Mouse (Mus musculus) left cerebral cortex, adult 8-10 months (tissue): ENCODE results near the gene Tvp23a. TPM values are rescaled to one million over a fixed set of nuclear protein-coding genes. Genes with fewer than 3 reads are reported as not detected.

Source experiments
- DNase-seq, 2 experiments: peaks; one replicate each; pipeline ENCODE4 v3.0.0; 2022; ENCODE audit warnings: low spot score in 2 of 2
- total RNA-seq, 4 experiments: library from RNA; stranded (reverse); gene quantifications; 2 replicates each; pipeline ENCODE4 v1.2.4; 2022

Gene Tvp23a
- total RNA-seq, 4 experiments from 2014 or later, result 26.6 to 29.9 (median 28.4) TPM

DNA sequence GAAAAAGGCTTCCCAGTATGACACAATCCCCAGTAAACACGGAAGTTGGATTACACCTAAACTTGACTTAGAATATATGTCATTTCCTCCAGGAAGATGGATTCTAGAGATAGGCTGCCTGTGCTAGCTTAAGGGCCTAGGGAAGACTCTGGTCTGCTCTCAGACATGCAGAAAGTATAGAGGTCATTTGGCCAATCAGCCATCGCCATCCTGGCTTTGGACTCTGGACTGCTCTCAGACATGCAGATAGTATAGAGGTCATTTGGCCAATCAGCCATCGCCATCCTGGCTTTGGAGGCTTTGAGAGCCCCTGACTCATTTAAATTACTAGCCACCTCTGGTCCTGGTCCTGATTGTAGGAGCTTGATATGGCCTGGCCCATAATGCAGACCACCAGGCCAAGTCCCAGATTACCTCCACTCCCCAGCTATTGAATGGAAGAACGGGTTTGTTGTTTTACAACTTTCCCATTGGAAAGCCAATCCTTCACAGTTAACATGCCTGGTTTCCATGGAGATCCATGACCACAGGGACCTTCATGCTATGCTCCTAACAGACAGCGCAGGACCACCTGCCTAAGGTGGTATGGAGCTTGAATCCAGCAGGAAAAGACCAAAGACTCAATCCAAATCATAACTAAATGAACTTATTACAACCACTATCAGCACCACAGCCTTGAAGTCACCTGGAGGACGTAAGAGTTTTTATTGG, 6.9 kb upstream of the Tvp23a start:
- DNase-seq, result no peak

DNA sequence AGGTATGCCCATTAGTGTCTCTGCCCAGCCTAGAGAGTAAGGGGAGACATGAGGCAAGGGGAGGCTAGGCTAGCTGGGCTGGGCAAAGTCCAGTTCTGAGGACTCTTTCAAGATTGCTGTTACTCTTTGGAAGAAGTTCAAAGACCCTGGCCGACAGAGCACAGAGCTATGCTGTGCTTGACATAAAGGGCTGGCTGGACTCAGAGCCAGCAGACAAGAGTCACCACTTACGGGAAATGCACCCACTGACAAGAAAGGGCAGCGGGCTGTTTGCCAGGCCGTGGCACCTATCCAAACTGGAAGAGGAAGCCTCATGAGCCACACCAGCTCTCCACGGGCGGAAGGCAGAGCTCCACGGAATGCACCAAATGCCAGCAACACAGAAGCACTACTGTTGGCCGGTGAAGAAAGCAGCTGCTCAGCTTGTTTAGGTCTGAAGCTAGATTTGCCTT, 5.3 kb upstream of the Tvp23a start:
- DNase-seq, result peak; percentile 36 to 38

DNA sequence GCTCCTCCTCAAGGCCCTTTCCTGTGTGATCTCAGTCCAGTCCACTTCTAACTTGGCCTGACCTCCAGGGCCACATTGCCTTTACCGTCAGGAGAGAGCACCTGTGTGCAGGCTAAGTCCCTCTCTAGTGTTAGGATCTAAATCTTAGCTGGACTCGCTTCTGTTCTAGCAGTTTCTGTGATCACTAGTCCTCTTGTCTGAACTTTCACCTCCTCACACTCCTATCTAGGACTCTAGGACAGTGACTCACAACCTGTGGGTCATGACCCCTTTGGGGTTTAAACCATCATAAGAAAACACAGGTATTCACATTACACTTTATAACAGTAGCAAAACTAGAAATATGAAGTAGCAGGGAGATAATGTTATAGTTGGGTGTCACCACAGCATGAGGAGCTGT, 4.7 kb upstream of the Tvp23a start:
- DNase-seq, result no peak

DNA sequence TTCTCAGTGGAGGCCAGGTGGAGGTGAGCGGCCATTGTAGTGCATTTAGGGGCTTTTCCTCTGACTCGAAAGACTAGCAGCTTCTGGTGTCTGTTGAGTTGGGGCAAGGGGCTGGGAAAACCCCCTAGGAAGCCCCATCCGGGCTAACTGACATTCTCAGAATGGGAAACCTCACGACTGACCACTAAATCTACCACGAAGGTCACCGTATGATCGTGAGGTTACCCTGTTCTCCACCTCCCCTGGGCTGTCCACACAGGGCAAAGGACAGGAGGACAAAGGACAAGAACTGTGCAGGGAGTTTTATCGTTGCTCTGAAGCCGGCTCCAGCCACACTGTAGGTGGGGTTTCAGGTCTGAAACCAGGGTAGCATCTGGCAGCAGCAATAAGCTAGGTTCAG, 1.8 kb upstream of the Tvp23a start:
- DNase-seq, result no peak

DNA sequence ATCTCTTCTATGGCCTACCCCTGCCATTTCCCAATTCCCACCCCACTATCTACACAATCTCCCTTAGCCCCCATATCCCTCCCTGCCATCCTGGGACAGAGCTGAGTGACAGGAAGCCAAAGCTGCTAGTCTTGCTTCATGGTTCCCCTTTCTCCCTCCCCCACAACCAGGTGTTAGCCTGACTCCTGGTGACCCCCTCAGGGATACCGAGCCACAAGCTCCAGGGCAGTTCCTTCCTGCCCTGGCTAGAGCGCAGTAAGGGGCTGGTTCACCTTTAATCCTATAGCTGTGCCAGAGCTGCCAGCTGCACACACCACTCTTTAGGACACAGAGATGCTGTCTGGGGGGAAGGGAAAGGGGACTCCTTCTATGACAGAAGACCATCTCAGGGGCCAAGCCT, 619 bp upstream of the Tvp23a start:
- DNase-seq, result no peak

DNA sequence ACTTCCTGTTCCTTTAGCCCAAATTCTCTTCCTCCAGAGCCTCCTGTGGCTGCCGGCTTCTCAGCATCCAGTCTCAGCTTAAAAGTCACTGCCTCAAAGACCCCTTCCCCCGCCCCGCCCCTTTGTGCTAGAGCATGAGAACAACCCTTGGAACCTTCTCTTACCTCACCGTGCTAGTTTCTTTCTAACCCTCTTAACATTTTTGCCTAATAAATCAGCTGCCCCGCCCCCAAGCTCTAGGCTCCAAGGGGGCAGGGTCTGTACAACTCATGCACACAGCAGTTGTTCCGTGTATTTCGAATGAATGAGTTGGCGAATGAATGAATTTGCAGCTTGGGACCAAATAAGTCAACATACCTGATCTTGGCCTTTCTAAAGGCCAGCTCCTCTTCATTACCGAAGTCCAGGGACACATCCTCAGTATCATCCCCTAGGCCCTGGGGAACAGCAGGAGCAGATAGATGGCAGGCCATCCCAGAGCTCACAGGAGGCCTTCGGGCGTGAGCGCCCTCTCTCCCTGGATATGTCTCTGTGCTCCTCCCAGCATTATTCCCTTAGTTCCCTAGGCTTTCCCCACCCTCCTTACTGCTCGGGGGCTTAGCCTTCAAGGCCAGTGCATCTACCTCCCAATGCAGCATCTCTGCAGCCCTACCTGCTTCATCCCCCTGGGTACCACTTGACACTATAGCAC, 444 bp downstream of the Tvp23a start:
- no peak for DNase-seq

DNA sequence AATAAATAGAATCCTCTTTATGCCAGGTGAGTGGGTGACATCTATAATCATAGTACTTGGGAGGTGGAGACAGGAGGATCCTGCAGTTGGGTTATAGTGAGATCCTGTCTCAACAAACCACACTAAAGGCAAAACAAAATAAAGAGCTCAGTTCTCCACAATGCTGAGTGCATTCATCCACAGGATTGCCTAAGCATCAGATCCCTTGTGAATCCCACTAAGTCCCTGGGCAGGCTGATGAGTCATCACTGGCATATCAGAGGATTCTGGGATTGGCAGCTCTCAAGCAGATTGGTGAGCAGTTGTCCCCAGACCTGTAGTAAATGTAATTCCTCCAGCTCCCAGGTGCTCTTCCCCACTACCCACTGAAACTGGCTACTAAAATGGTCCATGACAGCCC, 3.4 kb downstream of the Tvp23a start:
- no peak for DNase-seq

DNA sequence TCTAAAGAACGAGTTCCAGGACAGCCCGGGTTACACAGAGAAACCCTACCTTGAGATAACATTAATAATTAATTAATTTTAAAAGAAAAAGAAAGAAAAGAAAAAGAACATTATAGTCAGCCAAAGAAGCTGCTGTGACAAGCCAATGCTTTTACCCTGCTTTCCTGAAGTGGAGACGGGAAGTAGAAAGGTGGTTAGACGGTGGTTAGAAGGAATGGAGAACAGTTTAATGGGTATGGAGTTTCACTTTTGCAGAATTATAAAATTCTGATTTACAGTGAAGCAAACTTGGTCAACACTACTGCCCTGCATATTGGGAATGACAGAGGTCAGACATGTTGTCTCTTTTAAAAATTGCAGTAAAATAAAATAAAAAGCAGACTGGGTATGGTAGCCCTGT, 5.4 kb downstream of the Tvp23a start:
- DNase-seq, result no peak

DNA sequence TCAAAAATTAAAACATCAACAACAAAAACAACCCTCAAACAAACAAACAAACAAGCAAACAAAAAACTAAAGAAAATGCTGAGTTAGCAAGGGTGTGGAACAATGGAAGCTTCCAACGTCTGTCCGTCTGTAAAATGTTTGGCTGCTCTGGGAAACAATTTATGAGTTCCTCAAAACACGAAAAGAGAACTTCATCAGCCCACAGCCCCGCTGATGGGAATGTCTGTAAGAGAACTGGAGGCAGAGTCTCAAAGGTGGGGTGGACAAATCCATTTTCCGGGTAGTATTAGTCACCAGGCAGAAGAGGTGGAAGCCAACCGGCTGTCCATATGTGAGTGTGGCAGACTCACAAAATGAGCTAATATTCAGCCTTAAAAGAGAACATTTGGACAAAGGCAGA, 5.8 kb downstream of the Tvp23a start:
- no peak for DNase-seq

DNA sequence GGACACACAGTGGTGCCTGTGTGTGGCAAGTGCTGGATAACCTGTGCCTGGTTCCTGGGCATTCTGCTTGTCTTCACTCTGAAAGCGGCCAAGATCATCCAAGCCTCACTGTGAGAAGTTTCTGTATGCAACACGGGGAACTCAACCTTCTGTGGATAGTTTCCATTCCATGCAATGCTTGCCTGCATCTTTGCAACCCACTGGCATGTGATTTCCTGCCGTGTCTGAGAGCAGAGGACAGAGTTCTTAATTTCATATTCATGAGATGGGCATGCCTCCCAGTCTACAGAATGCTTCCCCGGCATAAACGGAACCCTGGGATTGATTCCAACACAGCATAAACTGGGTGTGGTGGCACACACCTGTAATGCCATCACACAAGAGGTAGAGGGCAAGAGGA, 9.1 kb downstream of the Tvp23a start:
- no peak for DNase-seq

DNA sequence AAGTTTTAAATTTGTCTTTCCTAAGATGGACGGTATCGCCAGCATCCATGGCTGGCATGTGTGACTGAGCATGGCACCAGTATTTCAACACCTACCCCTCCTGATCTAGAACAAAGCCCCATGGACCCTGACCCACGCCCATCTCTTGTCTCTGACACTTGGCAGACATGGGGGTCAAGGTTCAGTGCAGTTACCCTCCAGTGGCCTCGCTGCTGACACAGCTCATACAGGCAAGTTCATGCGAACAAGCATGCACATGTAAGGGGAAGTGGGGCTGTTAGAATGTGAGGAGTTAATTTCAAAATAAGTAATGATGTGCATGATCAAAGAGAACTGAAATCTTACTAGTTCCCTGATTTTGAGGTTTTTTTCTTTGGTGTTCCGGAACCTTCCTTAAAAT, 11.0 kb downstream of the Tvp23a start:
- DNase-seq, result no peak

DNA sequence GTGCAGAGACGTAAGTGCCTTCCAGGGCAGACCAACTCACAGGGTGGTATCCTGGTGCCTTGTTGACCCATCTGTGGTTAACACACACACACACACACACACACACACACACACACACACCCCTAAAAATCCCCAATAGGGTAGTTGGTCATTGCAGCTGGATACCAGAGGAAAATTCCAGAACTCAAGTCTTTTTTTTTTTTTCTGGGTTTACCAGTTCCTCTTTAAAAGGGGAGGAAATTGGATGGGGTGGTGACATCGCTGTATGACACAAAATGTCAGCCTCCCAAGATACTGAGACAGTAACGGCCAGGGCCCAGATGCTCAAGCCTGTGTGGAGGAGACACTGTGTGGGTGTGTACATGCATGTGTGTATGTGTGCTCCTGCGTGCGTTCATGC, 13.8 kb downstream of the Tvp23a start:
- no peak for DNase-seq

DNA sequence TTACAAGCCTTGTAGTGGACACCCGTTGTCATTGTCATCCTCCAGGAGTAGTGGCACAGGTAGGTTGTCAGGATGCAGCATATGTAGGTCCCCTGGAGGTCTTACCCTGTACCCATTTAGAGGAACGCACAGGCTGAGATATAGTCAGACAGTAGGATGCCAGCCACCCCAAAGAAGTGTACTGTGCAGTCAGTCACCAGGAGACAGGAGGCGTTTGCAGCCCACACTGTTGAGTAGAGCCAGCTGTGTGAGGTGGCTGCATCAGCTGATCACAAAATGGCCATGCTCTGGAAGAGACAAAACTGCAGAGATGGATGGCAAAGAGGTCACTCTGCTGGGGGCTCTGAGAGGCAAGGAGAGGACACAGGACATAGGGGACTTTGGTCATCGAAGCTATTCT, 14.8 kb downstream of the Tvp23a start:
- no peak for DNase-seq

DNA sequence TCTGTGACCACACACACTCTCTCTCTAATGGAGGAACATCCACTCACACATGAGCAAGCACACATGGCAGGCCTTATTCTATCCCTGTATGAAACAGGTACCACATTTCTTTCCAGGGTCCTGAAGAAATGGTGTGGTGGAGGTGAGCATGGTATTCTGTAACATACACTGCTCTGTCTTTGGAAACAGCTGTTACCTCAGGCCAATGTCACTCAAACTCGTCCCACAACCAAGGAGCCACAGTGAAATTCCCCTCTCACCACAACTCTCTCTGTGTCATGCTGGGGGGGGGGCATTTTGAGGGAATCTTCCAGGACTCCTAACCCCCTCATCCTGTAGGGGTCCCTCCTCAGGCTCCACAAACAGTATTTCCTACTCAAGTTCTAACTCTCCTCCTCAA, 15.3 kb downstream of the Tvp23a start:
- DNase-seq, result no peak

DNA sequence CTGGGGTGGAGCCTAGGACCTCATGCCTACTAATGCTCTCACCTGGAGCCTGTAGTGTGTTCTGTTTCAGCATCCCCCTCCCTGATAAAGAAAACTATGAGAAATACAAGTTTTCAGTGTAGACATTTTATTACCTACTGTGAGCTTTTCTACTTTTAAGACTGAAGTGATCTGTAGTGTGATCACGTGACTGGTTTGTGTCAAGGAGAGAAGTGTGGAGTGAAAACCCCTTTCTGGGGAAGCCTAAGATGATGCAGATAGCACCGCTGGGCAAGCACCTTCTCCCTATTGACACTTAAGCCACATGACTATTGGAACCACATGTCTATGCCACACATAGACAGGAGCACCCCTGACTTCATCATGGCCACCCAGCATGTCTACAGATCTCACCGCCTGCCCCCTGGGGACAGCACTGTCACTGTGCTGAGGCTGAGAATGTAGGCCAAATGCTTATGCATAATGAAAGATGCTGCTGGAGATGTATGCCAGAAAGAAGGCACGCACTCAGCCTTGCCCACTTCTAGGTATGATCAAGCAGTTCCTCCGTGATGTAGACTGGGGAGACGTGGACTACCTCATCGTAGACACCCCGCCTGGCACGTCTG, 26.6 kb downstream of the Tvp23a start:
- DNase-seq, result no peak

DNA sequence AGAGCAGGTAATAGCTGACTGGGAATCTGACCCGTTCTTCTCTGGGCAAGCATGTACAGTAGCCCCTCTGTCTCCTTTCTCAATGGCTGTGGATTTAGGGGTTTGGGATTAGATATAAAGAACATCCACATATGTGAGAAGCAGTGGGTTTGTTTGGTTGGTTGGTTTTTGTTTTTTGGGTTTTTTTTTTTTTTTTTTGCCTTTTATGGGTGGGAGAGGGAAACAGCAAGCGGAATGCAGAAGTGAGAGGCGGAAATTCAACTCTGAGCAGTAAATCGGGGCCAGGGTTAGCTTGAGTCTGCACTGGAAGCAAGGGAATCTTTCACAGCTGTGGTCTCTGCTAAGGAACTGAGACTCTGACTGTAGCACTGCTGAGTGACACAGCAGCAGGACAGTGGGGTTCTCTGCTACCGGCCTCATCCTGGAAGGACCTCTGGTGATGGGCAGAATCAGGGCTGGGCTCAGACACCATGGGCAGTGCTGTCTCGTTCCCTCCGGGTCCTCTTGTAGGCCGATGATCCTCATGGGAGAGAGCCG, 29.4 kb downstream of the Tvp23a start:
- DNase-seq, result no peak

DNA sequence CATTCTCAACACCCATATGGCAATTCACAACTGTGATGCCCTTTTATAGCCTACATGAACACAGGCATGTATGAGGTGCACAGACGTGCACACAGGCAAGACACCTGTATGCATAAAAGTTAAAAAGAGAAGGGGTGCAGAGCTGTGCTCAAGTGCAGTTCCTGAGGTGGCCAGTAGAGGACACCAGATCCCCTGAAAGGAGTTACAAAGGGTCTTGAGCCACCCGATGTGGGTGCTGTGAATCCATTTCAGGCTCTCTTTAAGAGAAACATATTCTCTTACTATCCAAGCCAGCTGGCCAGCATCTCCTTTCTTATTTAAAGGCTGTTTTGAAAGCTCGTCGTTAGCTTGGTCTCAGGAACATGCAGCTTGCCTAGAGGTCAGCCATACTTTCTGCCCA, 30.3 kb downstream of the Tvp23a start:
- no peak for DNase-seq

DNA sequence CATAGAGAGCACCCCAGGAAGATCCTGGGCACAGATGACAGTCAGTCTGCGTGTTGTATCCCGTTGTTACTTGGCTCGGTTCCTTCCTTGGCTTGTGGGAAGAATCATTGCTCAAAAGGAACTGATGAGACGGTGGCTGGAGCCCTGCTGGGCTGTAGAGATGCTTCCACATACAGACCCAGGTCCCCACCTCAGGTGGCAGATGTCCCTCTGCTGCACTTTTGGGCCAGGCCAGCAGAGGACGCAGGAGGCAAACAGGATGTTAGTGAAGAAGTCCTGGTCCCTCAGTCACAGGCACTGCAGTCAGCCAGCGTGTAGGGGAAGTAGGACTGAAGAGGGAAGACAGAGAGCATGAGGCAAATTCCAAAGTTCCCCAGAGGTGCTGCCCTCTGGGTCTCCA, 31.2 kb downstream of the Tvp23a start:
- no peak for DNase-seq

DNA sequence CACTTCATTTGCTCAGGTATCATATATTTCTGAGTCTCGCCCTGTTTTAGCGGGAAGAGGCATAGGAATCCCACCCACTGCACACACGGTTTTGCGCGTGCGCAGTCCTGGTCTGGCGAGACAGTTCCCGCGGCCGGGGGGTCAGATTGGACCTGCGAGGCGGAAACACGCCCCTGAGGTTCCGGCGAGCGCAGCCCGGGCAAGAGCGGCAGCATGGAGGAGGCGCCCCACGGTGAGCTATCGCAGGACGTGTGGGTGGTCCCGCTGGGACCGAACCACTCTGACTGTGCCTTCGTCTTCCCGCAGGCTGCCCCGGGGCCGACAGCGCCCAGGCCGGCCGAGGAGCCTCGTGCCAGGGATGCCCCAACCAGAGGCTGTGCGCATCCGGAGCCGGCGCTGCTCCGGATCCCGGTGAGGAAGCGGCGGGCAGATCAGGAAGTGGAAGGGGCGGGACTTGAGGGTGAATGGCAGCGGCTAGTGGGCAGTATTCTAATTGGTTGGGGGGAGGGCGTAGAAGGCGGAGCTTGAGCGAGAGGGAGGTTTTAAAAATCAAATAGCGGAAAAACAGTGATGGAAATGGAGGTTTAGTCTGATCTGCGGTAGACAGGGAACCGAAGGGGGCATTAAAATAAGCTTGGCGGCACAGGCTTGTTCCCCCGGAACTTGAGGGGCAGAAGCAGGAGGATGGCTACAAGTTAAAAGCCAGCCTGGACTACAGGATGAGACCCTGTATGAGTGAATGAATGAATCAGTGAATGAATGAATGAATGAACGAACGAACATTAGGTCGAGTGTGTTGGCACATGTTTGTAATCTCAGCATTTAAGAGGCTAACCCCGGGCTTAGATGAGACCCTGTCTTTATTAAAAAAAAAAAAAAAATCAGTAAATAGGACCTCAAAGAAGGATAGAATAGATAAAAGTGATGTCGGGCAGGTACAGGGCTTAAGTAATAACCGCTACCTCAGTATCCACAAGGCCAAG, 35.1 kb downstream of the Tvp23a start, which contains the start of gene Nubp1:
TSS of gene Nubp1 (plus strand) at position 185 of the 983 bp plus-strand sequence.
- peak; percentile 86 to 89 for DNase-seq

DNA sequence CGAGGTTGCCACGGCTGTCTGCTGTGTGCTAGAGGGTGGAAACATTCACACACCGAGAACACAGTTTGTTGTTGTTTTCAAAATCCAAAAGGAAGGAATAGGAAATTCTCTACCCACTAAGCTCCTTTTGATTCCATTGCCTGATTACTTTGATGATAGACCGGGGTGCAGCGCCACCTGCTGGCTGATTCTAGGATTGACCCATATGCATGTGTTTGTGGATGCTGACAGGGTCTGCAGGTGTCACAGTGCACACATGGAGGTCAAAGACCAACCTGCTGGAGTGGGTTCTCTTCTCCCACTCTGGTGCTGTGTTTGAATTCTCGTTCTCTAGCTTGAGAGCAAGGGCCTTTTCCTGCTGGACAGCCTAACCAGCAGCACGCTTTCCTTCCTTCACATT, 48.0 kb downstream of the Tvp23a start:
- DNase-seq, result peak; percentile 45 to 95

DNA sequence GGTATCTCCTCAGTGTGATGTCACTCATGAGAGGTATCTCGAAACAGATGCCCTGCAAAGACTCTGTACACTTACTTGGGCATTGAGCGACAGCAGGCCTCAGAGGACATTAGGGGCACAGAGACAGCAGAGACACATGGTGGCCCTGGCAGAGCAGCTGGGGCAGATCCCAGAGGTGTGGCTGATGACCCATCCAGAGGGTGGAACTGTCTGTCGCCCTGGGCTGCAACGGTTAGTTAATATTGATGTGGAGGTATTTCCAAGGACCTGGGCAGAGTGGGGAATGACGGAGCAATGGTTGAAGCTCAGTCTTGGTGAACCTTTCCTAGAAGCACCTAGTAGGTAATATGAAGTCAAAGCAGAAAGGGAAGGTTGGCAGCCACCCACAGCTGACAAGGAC, 48.4 kb downstream of the Tvp23a start:
- DNase-seq, result no peak
